Mouse (Mus musculus) neural tube, embryonic 12.5 days (tissue): Measurements from ENCODE around the gene Apoh. TPM values are rescaled to one million over a fixed set of nuclear protein-coding genes. Genes with fewer than 3 reads are reported as not detected.

Experiments
- ATAC-seq: fragments of 200-750 bp; cut with Nextera tagmentation; 2 replicates; pipeline ENCODE4 v1.8.0; 2017; ENCODE audit warnings: low read depth, mild to moderate bottlenecking, moderate TSS enrichment, moderate library complexity; ENCODE audit not compliant: low FRiP score
- H3K27ac ChIP-seq: fragments of 300-500 bp; sonication (generic); 2 replicates; pipeline ENCODE4 v1.5.1; 2016
- H3K27me3 ChIP-seq: fragments of 300-500 bp; sonication (generic); replicated peaks from 2 replicates; pipeline ENCODE4 v1.6.1; 2016; ENCODE audit warnings: mild to moderate bottlenecking
- H3K36me3 ChIP-seq: fragments of 300-500 bp; sonication (generic); 2 replicates; pipeline ENCODE4 v1.6.1; 2016; ENCODE audit warnings: mild to moderate bottlenecking
- H3K4me1 ChIP-seq: fragments of 300-500 bp; sonication (generic); 2 replicates; pipeline ENCODE4 v1.6.1; 2016
- H3K4me2 ChIP-seq: fragments of 300-500 bp; sonication (generic); replicated peaks from 2 replicates; pipeline ENCODE4 v1.6.1; 2016; ENCODE audit warnings: mild to moderate bottlenecking
- H3K4me3 ChIP-seq: fragments of 300-500 bp; sonication (generic); 2 replicates; pipeline ENCODE4 v1.5.1; 2016
- H3K9ac ChIP-seq: fragments of 300-500 bp; sonication (generic); 2 replicates; pipeline ENCODE4 v1.6.1; 2016; ENCODE audit warnings: mild to moderate bottlenecking
- H3K9me3 ChIP-seq: fragments of 300-500 bp; sonication (generic); 2 replicates; pipeline ENCODE4 v1.6.1; 2016; ENCODE audit warnings: mild to moderate bottlenecking
- WGBS: fragments of 180-500 bp; shearing (Covaris S2); methylation state at CpG from one replicate; pipeline ENCODE4 v1.1.7; 2016; 5-methylcytosine and 5-hydroxymethylcytosine counted together
- polyA plus RNA-seq: library from polyadenylated mRNA; unstranded; fragments of >200 nt; fragmentation: Nextera tagmentation; extraction: Ambion mirVana; gene quantifications from 2 replicates; pipeline ENCODE4 v1.2.1, GENCODE M21; 2016

Apoh gene
- polyA plus RNA-seq, 1 experiment from 2014 or later, result not detected

- Histone ChIP-seq H3K27me3 (peaks cover 5% of the 10 kb centered on the region; the same call in 1 of the 2 replicates), H3K4me2 (no peak overlapping the region), H3K36me3 (no peaks in the 10 kb centered on the region), H3K4me1 (0 out of 2 replicates have a peak, but pooled peaks cover 11% of the 10 kb centered on the region), H3K9ac (no peak overlapping the region), H3K27ac (no peak overlapping the region), H3K9me3 (no peaks in the 10 kb centered on the region), H3K4me3 (no peak overlapping the region)
- 70% methylated on average over 6 of the region's 6 CpGs for WGBS
- no peak for ATAC-seq
These were observed 84.0 kb downstream of the Apoh start for GRCm38 (mm10) chr11:108427191-108427590.

GRCm38 (mm10) chr11:108429076-108429475, 85.9 kb downstream of the Apoh start:
- H3K36me3 ChIP-seq, result no peaks in the 10 kb centered on the region

GRCm38 (mm10) chr11:108443893-108444563, 100.9 kb downstream of the Apoh start:
- ATAC-seq, result no peak

More at GRCm38 (mm10) chr11:108429076-108429475, 85.9 kb downstream of the Apoh start:
- Histone ChIP-seq H3K4me2 (no peak overlapping the region), H3K9ac (no peak overlapping the region), H3K27me3 (no peaks in the 10 kb centered on the region), H3K4me1 (0 out of 2 replicates have a peak, but pooled peaks cover 5% of the 10 kb centered on the region), H3K27ac (no peak overlapping the region), H3K9me3 (no peaks in the 10 kb centered on the region), H3K4me3 (no peak overlapping the region)
- WGBS, result 93% methylated on average over 2 of the region's 2 CpGs
- no peak for ATAC-seq

GRCm38 (mm10) chr11:108447148-108447547, 104.0 kb downstream of the Apoh start:
- no peaks in the 10 kb centered on the region for H3K36me3 ChIP-seq
- H3K27ac ChIP-seq, result no peak overlapping the region
- no peaks in the 10 kb centered on the region for H3K9me3 ChIP-seq
- ATAC-seq, result no peak
- no peak overlapping the region for H3K4me3 ChIP-seq
- no peak overlapping the region for H3K4me2 ChIP-seq
- no peaks in the 10 kb centered on the region for H3K4me1 ChIP-seq
- no peaks in the 10 kb centered on the region for H3K27me3 ChIP-seq
- no peak overlapping the region for H3K9ac ChIP-seq

More at GRCm38 (mm10) chr11:108443893-108444563, 100.9 kb downstream of the Apoh start:
- Histone ChIP-seq H3K4me1 (no peaks in the 10 kb centered on the region), H3K36me3 (no peaks in the 10 kb centered on the region), H3K9ac (no peak overlapping the region), H3K4me2 (no peak overlapping the region), H3K4me3 (no peak overlapping the region), H3K27ac (no peak overlapping the region), H3K27me3 (no peaks in the 10 kb centered on the region), H3K9me3 (no peaks in the 10 kb centered on the region)
- 64% methylated on average over 11 of the region's 11 CpGs for WGBS

GRCm38 (mm10) chr11:108449811-108450210, 106.7 kb downstream of the Apoh start:
- ATAC-seq, result no peak
- Histone ChIP-seq H3K4me3 (no peak overlapping the region), H3K4me1 (no peaks in the 10 kb centered on the region), H3K27ac (no peak overlapping the region), H3K9me3 (no peaks in the 10 kb centered on the region), H3K4me2 (no peak overlapping the region), H3K9ac (no peak overlapping the region), H3K27me3 (no peaks in the 10 kb centered on the region), H3K36me3 (no peaks in the 10 kb centered on the region)
- WGBS, result 30% methylated on average over 3 of the region's 3 CpGs

- Histone ChIP-seq H3K27me3 (no peaks in the 10 kb centered on the region), H3K36me3 (no peaks in the 10 kb centered on the region), H3K27ac (no peak overlapping the region), H3K4me2 (no peak overlapping the region), H3K4me3 (no peak overlapping the region), H3K4me1 (no peaks in the 10 kb centered on the region), H3K9ac (no peak overlapping the region), H3K9me3 (no peaks in the 10 kb centered on the region; the same call in 1 of the 2 replicates)
- no peak for ATAC-seq
- 81% methylated on average over 3 of the region's 3 CpGs for WGBS
These were observed 116.4 kb downstream of the Apoh start for GRCm38 (mm10) chr11:108459599-108459998.

Other genes with a start within 250 kb of the Apoh start
- 8.1 and 8.5 TPM in 2 replicates for gene Prkca, start 574 bp downstream of the Apoh start, polyA plus RNA-seq
- 9.8 and 10.7 TPM in 2 replicates for gene Cep112, start 81.8 kb downstream of the Apoh start, polyA plus RNA-seq